Mouse (Mus musculus) cerebellum, postnatal 36 days (tissue): ENCODE measurements around the gene Kcnj15.

ENCODE experiments used
- DNase-seq, 2 experiments: peaks; one replicate each; pipeline ENCODE4 v3.0.0; 2021 to 2022; ENCODE audit warnings: mixed read lengths in 2 of 2

Kcnj15 gene

GRCm38 (mm10) chr16:95248646-95249045 lies 8.7 kb upstream of the Kcnj15 start:
- no peak for DNase-seq

- DNase-seq = no peak
Measured at GRCm38 (mm10) chr16:95256648-95257047, 710 bp upstream of the Kcnj15 start.

GRCm38 (mm10) chr16:95258100-95258499 lies 742 bp downstream of the Kcnj15 start:
- no peak for DNase-seq

- no peak for DNase-seq
Measured at GRCm38 (mm10) chr16:95259505-95259904, 2.1 kb downstream of the Kcnj15 start.

- no peak for DNase-seq
Measured at GRCm38 (mm10) chr16:95260693-95261092, 3.3 kb downstream of the Kcnj15 start.

- DNase-seq = no peak
Measured at GRCm38 (mm10) chr16:95261807-95262206, 4.4 kb downstream of the Kcnj15 start.

- DNase-seq = no peak
Measured at GRCm38 (mm10) chr16:95262706-95263363, 5.5 kb downstream of the Kcnj15 start.

- DNase-seq = no peak
Measured at GRCm38 (mm10) chr16:95264324-95264723, 7.0 kb downstream of the Kcnj15 start.

- DNase-seq = no peak
Measured at GRCm38 (mm10) chr16:95267481-95268183, 10.3 kb downstream of the Kcnj15 start.

- DNase-seq = no peak
Measured at GRCm38 (mm10) chr16:95269610-95270009, 12.3 kb downstream of the Kcnj15 start.

GRCm38 (mm10) chr16:95273101-95273500 lies 15.7 kb downstream of the Kcnj15 start:
- no peak for DNase-seq

GRCm38 (mm10) chr16:95275713-95276502 lies 18.6 kb downstream of the Kcnj15 start:
- DNase-seq = no peak

GRCm38 (mm10) chr16:95279015-95279414 lies 21.7 kb downstream of the Kcnj15 start:
- DNase-seq = no peak

- no peak for DNase-seq
Measured at GRCm38 (mm10) chr16:95280338-95280737, 23.0 kb downstream of the Kcnj15 start.

GRCm38 (mm10) chr16:95283369-95283768 lies 26.0 kb downstream of the Kcnj15 start:
- no peak for DNase-seq

GRCm38 (mm10) chr16:95284085-95284727 lies 26.8 kb downstream of the Kcnj15 start:
- DNase-seq = no peak

GRCm38 (mm10) chr16:95285043-95285442 lies 27.7 kb downstream of the Kcnj15 start:
- no peak for DNase-seq

- DNase-seq = no peak
Measured at GRCm38 (mm10) chr16:95285767-95286166, 28.4 kb downstream of the Kcnj15 start.

- no peak for DNase-seq
Measured at GRCm38 (mm10) chr16:95287656-95288055, 30.3 kb downstream of the Kcnj15 start.

- no peak for DNase-seq
Measured at GRCm38 (mm10) chr16:95289375-95289774, 32.0 kb downstream of the Kcnj15 start.

GRCm38 (mm10) chr16:95291450-95292101 lies 34.2 kb downstream of the Kcnj15 start:
- DNase-seq = peak; percentile 6 to 13

GRCm38 (mm10) chr16:95292843-95293505 lies 35.6 kb downstream of the Kcnj15 start:
- DNase-seq = no peak
